Mouse (Mus musculus) C2C12 (cell line): ENCODE measurements around the gene Pde4dip. TPM values are rescaled to one million over a fixed set of nuclear protein-coding genes. Genes with fewer than 3 reads are reported as not detected.

ENCODE experiments used
- H3K27me3 ChIP-seq: one replicate; pipeline ENCODE4 v1.6.1; 2011; ENCODE audit not compliant: control insufficient read depth, insufficient read depth, insufficient read length
- H3K36me3 ChIP-seq: one replicate; pipeline ENCODE4 v1.6.1; 2011; ENCODE audit not compliant: control insufficient read depth, insufficient read depth
- H3K4me3 ChIP-seq: one replicate; pipeline ENCODE4 v1.5.1; 2011; ENCODE audit warnings: mild to moderate bottlenecking, control low read depth; ENCODE audit not compliant: poor library complexity, insufficient read depth, severe bottlenecking
- H3K79me2 ChIP-seq: one replicate; pipeline ENCODE4 v1.6.1; 2011; ENCODE audit not compliant: control insufficient read depth, insufficient read depth
- H3K79me3 ChIP-seq: one replicate; pipeline ENCODE4 v1.6.1; 2011; ENCODE audit warnings: low read depth, control low read depth
- H3ac ChIP-seq: one replicate; pipeline ENCODE3; 2011; ENCODE audit warnings: low read depth; ENCODE audit not compliant: control insufficient read depth, insufficient read length
- CEBPB ChIP-seq: IDR thresholded peaks from one replicate; pipeline ENCODE4 v1.6.1; 2011; ENCODE audit warnings: low read depth, mild to moderate bottlenecking, control low read depth, moderate library complexity
- CTCF ChIP-seq: IDR thresholded peaks from one replicate; pipeline ENCODE4 v1.5.1; 2011; ENCODE audit not compliant: control insufficient read depth, insufficient read depth, insufficient read length
- FOSL1 ChIP-seq: IDR thresholded peaks from one replicate; pipeline ENCODE4 v1.8.0; 2011; ENCODE audit warnings: mild to moderate bottlenecking, low read length; ENCODE audit not compliant: poor library complexity, insufficient read depth, severe bottlenecking
- MAX ChIP-seq: IDR thresholded peaks from one replicate; pipeline ENCODE4 v1.6.1; 2011; ENCODE audit warnings: mild to moderate bottlenecking, control low read depth
- MYOD1 ChIP-seq: IDR thresholded peaks from one replicate; pipeline ENCODE4 v1.6.1; 2011; ENCODE audit warnings: low read depth; ENCODE audit not compliant: control insufficient read depth, insufficient read length
- MYOG ChIP-seq: IDR thresholded peaks from one replicate; pipeline ENCODE4 v1.6.1; 2011; ENCODE audit not compliant: control insufficient read depth, insufficient read length; ENCODE audit errors: extremely low read depth
- USF1 ChIP-seq: IDR thresholded peaks from one replicate; pipeline ENCODE4 v1.6.1; 2011; ENCODE audit warnings: low read depth, mild to moderate bottlenecking, control low read depth, moderate library complexity
- polyA plus RNA-seq: library from polyadenylated mRNA; unstranded; fragments of >200 nt; fragmentation: generic; extraction: Trizol; gene quantifications from one replicate; pipeline ENCODE4 v1.2.1, GENCODE M21; 2012; ENCODE audit warnings: missing spikeins

The Pde4dip gene
- polyA plus RNA-seq, 1 experiment = 26.4 TPM

DNA sequence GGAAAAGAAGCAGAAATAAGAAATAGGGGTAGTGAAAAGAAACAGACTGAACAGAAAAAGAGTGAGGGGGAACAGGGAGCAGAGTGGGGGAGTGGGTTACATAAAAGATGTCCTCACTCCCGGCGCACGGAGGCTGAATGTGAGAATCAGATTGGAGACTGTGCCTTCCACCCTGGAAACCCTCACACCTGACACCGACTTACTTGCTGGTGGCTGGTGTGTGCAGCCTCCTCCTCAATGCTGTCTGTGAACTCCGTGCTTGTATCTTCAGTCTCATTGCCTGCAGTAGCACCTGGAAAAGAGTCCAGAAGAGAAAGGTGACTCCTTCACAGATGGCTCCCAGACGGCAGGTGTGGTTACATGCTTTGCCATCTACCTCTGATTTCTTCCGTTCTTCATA lies 157.9 kb downstream of the Pde4dip start:
- no peak overlapping the region for H3ac ChIP-seq
- H3K79me3 ChIP-seq = no peaks in the 10 kb centered on the region
- H3K27me3 ChIP-seq = no peaks in the 10 kb centered on the region
- H3K79me2 ChIP-seq = no peaks in the 10 kb centered on the region
- TF ChIP-seq MYOG (no peak), CTCF (no peak), FOSL1 (no peak), MAX (no peak), MYOD1 (no peak), CEBPB (no peak), USF1 (no peak)
- no peaks in the 10 kb centered on the region for H3K36me3 ChIP-seq
- H3K4me3 ChIP-seq = no peak overlapping the region

DNA sequence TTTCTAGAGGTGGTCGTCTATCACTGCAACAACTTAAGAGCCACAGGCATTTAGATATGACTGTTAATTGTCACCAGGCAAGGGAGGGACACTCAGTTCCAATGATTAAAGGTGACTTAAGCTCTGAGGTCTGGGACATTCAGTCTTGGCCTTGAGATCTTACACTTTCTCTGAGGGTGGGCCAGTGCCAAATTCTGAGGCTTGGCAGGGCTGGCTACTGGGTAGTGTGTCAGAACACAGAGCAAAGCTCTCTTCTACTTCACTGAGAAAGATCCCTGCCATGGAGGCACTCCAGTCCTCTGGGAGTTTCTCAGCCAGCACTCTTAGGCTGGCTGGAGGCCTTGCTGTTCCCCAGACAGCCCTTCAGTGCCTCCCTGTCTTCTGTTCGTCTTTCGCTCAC lies 158.4 kb downstream of the Pde4dip start:
- Histone ChIP-seq H3K79me3 (no peaks in the 10 kb centered on the region), H3K4me3 (no peak overlapping the region), H3K79me2 (no peaks in the 10 kb centered on the region), H3K27me3 (no peaks in the 10 kb centered on the region), H3K36me3 (no peaks in the 10 kb centered on the region), H3ac (no peak overlapping the region)
- TF ChIP-seq CTCF = no peak
- no peak for TF ChIP-seq CEBPB
- no peak for TF ChIP-seq MAX
- no peak for TF ChIP-seq USF1
- no peak for TF ChIP-seq MYOD1
- no peak for TF ChIP-seq FOSL1
- TF ChIP-seq MYOG = no peak

DNA sequence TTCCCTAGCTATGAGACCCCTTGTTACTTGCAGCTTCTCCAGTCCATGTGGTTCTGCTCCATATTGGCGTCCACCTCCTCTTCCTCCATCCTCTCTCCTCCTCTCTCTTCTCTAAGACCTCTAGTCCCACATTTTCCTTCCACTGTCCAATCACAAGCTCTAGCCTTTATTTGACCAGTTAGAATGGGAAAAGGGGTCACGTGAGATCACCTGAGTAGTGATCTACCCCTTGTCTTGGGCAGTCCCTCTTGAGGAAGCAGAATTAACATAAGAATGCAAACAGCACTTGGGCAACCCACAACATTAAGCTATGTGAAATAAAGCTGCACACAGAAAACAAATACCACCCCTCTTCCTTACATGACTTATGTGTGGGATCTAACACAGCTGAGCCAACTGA lies 160.7 kb downstream of the Pde4dip start:
- no peaks in the 10 kb centered on the region for H3K79me2 ChIP-seq
- TF ChIP-seq MAX (no peak), CEBPB (no peak), USF1 (no peak), CTCF (no peak)

DNA sequence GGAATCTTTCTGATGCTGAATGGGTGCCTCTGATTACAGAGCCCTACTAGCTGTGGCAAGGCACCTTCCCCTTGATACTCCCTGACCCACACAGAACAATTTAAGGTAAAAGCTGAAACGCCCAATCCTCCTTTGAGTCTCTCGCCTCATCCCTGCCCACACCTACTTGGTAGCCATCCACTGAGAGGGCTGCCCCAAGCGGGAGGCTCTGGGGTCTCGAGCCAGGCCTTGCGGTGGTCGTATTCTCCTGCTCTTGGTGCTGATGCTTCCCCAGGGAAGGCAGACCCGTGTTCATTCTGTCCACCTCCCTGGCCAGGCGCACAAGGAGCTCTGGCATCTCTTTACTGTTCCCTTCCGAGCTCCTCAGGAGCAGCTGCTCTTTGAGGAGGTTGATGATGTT lies 169.4 kb downstream of the Pde4dip start:
- Histone ChIP-seq H3K36me3 (no peaks in the 10 kb centered on the region), H3K79me3 (no peaks in the 10 kb centered on the region), H3K4me3 (no peak overlapping the region), H3K27me3 (no peaks in the 10 kb centered on the region), H3K79me2 (no peaks in the 10 kb centered on the region), H3ac (no peak overlapping the region)
- no peak for TF ChIP-seq CTCF
- no peak for TF ChIP-seq MAX

More for the DNA sequence above, 160.7 kb downstream of the Pde4dip start:
- no peak overlapping the region for H3K4me3 ChIP-seq
- H3K27me3 ChIP-seq = no peaks in the 10 kb centered on the region
- H3K36me3 ChIP-seq = no peaks in the 10 kb centered on the region
- no peak overlapping the region for H3ac ChIP-seq
- H3K79me3 ChIP-seq = no peaks in the 10 kb centered on the region

DNA sequence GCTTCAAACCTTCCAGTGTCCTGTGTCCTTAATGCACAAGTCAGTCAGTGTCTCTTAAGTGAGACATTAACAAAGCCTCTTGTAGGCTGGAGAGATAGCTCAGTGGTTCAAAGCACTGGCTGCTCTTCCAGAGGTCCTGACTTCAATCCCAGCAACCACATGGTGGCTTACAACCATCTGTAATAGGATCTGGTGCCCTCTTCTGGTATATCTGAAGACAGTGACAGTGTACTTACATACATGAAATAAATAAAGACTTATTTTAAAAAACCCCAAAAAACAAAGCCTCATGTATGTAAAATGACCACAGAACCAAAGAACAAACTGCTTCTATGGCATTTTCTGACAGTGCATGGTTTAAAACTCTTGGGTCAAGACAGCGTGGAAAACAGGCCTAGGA lies 172.6 kb downstream of the Pde4dip start:
- H3ac ChIP-seq = no peak overlapping the region
- H3K79me3 ChIP-seq = no peaks in the 10 kb centered on the region
- H3K36me3 ChIP-seq = no peaks in the 10 kb centered on the region
- no peaks in the 10 kb centered on the region for H3K79me2 ChIP-seq
- H3K27me3 ChIP-seq = no peaks in the 10 kb centered on the region
- TF ChIP-seq FOSL1 = no peak
- no peak for TF ChIP-seq MYOD1
- TF ChIP-seq CEBPB = no peak
- TF ChIP-seq USF1 = no peak
- TF ChIP-seq CTCF = no peak
- TF ChIP-seq MAX = no peak
- no peak for TF ChIP-seq MYOG
- H3K4me3 ChIP-seq = no peak overlapping the region

DNA sequence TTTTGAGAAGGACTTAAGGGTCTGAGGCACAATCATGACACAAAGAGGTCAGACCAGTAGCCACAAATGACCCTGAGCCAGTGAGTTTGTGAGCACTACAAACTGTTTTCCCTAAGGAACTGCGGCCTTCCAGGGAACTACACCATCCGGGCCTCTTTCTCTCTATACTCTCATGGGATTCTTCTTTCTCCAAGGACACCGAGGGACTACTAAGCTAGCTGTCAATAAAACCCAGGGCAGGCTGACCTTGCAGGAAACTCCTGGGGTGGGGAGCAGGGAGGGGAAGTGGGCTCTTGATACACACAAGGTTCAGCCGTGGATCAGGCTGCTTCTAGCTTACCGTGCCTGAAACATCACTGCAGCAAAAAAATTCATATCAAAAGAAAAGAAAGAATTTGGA lies 177.6 kb downstream of the Pde4dip start:
- no peak for TF ChIP-seq MAX
- no peak for TF ChIP-seq CTCF
- no peak for TF ChIP-seq CEBPB
- TF ChIP-seq USF1 = no peak
- TF ChIP-seq FOSL1 = no peak
- no peak for TF ChIP-seq MYOG
- no peak for TF ChIP-seq MYOD1
- no peak overlapping the region for H3ac ChIP-seq
- H3K27me3 ChIP-seq = no peaks in the 10 kb centered on the region
- no peaks in the 10 kb centered on the region for H3K79me2 ChIP-seq
- no peaks in the 10 kb centered on the region for H3K79me3 ChIP-seq
- no peak overlapping the region for H3K4me3 ChIP-seq
- H3K36me3 ChIP-seq = no peaks in the 10 kb centered on the region
